Mouse (Mus musculus): ENCODE results near the gene Elovl6.

Gene Elovl6

DNA sequence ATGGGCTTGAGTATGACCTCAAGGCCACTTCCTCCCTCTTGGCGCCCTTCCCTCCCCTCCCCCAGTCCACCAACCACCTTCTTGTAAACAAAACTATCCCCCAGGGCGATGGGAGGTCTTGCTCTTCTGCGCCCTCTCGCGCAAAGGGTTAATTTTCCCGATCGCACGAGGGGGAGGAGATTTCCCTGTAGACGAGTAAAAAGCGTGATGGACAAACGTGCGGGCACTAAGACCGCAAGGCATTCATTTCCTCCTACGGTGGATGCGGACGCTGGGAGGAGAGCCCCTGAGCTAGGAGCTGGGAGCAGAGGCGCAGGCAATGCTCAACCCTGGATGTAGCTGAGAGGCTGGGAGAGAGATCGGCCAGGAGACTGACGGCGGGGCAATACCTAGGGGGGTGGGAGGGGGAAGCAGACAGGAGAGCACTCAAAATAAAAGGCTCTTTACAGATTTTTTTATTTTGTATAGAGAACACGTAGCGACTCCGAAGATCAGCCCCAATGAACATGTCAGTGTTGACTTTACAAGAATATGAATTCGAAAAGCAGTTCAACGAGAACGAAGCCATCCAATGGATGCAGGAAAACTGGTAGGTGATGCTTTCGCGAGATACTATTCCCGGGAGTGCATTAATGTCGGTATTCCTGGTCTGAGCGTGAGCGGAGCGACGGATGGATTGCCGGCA is at the start of gene Elovl6:
Elovl6 (plus strand) TSS at position 176 of the 685 bp plus-strand sequence.
- peak; percentile 85 to 95 for DNase-seq (ENCODE audit: inconsistent age in 2 of 2, low spot score in 1 of 2)

DNA sequence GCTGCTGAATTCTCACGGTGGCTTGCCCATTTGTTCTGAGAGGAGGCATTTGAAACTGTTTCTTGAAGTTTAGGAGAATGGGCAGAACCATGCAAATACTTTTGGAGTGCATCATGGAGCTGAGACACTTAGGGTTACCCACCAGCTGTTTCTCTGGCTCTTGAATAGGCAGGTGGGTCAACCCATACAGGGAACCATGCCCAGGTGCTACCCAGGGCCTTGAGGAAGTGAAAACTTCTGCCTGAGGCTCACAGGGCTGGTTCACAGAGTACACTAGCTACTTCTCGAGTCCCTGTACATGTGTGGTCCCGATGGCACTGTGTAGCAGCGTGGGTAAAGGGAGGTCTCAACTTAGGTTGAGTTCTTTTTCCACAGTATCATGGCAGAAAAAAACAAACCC is 43.4 kb upstream of the Elovl6 start:
- no peak for DNase-seq (ENCODE audit: inconsistent age in 2 of 2, low spot score in 1 of 2)

DNA sequence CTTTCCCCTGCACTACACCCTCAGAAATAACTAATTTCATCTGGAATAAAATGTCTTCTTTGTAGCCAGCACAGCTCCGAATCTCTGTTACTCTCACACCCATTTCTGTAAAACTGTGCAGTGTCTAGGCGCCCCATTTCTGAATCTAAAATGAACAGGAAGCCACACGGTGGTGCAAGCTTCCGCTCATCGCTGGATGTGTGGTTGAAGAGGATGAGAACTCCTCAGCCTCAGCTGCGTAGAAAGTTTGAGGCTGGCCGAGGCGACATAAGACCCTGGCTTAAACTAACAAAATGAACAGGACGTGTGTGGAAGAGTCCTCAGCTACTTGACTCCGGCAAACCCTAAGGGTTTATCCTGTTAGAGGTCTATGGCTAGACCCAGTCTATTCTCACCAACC is 38.0 kb upstream of the Elovl6 start:
- no peak for DNase-seq (ENCODE audit: inconsistent age in 2 of 2, low spot score in 1 of 2)

DNA sequence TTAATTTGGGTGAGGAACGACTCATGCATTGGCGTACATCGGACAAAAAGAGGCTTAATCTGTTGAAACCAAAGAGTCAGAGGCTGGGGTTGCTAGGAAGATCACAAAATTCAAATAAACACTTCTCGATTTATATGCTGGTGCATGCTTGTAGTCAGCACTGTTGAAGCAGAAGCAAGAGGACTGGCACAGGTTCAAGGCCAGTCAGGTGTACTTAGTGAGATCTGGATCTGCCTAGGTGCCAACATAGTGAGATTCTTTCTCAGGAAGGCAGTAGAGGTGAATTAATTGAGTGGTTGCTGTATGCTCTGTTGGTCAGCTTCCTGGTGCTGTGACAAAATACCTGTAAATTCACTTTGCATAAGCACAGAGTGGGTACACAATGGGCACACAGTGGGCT is 37.4 kb upstream of the Elovl6 start:
- DNase-seq (ENCODE audit: inconsistent age in 2 of 2, low spot score in 1 of 2): no peak

DNA sequence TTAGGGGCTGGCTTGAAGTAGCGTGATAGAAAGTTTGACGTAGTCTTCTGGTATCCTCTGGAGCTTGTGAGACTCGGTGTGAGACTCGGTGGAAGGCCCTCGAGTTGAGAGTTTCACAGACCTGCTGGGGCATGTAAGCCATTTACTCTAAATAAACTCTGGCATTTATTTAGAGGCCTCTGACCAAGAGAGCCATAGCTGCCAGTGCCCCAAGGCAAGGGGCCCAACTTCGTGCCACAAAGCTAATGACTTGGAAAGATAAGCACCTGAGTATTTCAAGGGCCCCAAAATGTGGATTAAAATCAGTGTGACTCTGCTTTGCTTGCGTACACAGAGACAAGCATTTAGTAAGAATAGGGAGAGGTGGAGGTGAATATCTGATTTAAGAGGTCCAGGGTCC is 28.4 kb upstream of the Elovl6 start:
- DNase-seq (ENCODE audit: inconsistent age in 2 of 2, low spot score in 1 of 2): no peak

DNA sequence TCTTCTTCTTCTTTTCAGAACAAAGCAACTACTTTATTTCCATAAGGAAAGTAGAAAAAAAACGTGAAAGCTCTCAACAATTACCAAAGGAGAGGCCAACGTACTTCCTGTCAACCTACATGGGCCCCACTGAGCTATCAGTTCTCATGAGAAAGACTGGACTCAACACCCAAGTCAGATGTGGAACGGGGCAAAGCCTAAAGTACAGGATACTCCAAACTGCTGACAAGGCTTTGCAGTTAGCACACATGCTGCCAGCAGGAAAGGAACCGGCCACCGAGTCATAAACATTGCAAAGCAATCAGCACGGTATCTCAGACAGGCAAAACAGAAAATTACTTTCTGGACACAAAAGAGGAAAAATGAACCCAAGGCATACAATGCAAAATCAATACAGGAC is 27.2 kb upstream of the Elovl6 start:
- no peak for DNase-seq (ENCODE audit: inconsistent age in 2 of 2, low spot score in 1 of 2)

DNA sequence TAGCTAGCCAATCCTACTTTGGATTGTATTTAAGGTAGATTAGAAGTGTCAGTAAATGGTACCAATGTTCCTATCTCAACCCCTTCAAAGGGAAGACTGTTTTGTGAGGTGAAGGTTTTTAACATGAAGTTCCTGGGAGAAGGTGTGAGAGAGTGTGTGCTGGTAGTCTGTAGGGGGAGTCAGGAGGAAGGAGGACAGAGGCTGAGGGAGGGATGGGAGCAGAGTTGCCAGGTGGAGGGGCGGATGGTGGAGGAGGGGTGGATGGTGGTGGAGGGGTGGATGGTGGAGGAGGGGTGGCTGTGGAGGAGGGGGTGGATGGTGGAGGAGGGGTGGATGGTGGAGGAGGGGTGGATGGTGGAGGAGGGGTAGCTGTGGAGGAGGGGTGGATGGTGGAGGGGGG is 24.4 kb upstream of the Elovl6 start:
- DNase-seq (ENCODE audit: inconsistent age in 2 of 2, low spot score in 1 of 2): no peak

DNA sequence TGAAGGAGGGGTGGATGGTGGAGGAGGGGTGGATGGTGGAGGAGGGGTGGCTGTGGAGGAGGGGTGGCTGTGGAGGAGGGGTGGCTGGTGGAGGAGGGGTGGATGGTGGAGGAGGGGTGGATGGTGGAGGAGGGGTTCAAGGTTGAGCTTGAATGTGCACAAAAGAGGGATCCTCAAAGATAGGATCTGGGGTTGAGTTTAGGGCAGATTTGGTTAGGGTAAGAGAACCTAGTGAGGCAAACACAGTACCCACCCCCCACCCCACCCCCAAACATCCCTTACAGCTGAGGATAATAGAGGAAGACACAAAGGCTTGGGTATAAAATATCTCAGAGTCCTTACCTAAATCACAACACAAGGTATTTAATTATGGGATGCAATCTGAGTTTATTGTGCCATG is 23.6 kb upstream of the Elovl6 start:
- DNase-seq (ENCODE audit: inconsistent age in 2 of 2, low spot score in 1 of 2): no peak

DNA sequence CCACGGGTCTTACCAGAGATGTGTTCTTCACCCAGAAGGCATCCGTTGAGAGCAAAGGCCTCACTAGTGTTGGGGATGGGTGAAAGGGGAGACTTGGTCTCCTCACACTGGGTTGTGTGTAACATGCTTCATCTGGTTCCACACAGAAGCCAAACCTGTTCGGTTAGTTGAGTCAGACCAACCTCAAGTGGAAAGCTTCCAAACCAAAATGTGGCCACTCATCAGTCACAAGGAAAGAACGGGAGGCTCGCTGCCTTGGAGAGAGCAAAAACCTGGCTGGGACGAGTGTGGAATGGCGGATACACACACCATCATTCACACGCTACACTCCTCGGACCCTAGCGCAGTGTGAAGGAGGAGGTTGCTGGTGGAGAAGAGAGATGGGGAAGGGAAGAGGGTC is 22.4 kb upstream of the Elovl6 start:
- no peak for DNase-seq (ENCODE audit: inconsistent age in 2 of 2, low spot score in 1 of 2)

DNA sequence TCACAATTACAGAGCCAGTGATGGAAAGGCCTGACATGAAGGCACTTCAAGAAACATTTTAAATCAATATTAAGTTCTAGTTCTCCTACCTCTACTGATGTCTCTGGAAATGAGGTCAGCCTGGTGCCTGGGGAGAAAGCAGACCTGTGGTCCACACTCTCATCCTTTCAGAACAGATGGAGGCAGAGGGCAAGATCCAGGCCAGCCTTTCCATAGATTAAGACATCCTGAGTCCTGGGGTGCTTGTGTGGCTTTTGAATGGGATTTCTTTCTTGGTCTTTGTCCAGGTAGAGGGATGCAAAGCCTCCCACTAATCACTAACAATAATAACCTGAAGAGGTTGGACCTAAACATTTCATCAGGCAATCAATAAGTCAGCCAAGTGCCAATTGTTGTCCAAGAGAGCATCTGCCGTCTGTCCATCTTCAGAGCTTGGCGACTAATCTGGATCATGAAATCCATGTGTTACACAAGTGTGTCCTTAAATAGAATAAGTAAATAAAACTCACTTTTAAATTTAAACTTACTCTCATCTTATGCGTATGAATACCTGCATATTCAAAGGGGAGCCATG is 16.2 kb upstream of the Elovl6 start:
- no peak for DNase-seq (ENCODE audit: inconsistent age in 2 of 2, low spot score in 1 of 2)

DNA sequence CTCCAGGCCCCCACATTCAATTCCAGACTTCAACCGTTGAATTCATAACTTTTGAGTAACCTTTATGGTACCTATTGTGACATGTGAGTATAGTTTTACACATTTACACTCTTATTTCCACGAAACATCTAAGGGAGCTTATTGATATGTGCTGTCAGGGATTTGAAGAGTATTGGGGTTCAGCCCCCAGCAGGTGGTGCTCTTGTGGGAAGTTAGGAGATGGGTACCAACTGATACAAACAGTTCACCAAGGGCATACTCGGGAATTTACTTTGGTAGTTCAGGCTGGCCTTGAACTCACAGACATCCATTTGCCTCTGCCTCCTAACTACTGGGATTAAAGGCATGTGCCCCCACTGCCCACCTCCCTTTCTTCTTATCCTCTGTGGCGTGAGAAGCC is 11.7 kb upstream of the Elovl6 start:
- peak in 1 of 2 experiments; percentile 67 for DNase-seq (ENCODE audit: inconsistent age in 2 of 2, low spot score in 1 of 2)

DNA sequence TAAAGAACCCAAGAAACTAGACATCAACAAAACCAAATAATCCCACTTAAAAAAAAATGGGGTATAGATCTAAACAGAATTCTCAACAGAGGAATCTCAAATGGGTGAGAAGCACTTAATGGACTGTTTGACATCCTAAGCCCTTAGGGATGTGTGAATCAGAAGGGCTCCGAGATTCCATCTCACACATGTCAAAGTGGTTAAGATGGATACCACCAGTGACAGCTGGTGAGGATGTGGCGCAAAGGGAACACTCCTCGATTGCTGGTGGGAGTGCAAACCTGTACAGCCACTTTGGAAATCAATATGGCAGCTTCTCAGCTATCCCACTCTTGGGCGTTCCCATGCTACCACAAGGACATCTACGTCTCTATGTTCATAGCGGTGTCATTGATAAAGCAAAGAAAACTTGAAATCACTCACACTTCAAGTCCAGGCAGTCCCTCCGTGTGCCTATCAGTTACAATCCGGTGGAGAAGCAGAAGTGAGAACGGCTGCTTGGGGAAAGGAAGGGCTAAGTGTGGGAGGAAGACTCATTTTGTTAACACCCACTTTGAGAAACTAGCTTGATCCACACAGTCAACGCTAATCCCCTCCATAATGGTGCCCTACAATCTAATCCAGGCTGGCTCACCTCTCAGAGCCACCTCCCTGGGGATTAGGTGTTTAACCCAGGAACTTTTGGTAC is 8.6 kb upstream of the Elovl6 start:
- DNase-seq (ENCODE audit: inconsistent age in 2 of 2, low spot score in 1 of 2): no peak

DNA sequence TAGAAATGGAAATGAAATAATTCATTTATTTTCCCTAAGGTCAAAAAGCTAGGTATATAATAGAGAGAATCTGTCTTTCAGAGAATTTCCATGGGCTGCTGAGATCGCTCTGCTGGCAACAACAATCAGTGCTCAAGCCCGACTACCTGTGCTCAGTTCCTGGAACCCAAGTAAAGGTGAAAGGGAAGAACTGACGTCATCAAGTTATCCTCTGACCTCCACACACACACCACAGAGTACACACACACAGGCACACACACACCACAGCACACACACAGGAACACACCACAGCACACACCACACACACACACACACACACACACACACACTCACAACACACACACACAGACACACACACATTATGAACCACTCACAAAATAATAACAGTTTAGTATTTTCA is 5.1 kb upstream of the Elovl6 start:
- DNase-seq (ENCODE audit: inconsistent age in 2 of 2, low spot score in 1 of 2): no peak

DNA sequence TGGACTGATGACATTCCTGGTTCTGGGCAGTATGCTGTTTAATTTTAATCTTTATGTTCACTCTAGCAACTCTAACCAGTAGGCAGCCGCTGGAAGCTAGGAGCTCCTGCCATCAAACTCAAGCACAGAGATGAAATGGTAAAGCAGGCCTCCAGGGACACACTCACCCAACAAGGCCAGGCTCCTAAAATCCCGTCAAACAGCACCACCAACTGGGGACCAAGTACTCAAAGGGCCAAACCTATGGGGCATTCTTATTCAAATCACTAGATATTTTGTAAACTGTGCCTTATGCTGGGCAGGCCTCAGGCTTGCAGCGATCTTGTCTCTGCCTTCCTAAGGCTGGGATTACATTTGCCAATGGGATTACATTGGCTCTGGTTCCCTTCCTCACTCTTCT is 2.8 kb upstream of the Elovl6 start:
- DNase-seq (ENCODE audit: inconsistent age in 2 of 2, low spot score in 1 of 2): no peak

DNA sequence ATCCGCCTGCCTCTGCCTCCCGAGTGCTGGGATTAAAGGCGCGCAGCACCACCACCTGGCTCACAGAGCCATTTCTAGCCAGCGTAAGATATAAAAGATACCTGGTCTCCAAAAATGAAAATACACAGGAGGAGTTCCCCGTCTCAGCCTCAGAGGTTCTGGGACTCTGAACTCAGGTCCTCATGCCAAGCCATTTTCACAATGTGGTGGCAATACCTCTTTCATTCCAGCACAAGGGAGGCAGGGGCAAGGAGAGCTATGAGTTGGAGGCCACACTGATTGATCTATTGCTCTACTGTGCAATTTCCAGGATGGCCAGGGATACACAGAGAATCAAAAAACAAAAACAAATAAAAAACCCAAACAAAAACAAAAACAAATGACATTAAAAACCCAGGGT is 1.7 kb upstream of the Elovl6 start:
- DNase-seq (ENCODE audit: inconsistent age in 2 of 2, low spot score in 1 of 2): no peak

DNA sequence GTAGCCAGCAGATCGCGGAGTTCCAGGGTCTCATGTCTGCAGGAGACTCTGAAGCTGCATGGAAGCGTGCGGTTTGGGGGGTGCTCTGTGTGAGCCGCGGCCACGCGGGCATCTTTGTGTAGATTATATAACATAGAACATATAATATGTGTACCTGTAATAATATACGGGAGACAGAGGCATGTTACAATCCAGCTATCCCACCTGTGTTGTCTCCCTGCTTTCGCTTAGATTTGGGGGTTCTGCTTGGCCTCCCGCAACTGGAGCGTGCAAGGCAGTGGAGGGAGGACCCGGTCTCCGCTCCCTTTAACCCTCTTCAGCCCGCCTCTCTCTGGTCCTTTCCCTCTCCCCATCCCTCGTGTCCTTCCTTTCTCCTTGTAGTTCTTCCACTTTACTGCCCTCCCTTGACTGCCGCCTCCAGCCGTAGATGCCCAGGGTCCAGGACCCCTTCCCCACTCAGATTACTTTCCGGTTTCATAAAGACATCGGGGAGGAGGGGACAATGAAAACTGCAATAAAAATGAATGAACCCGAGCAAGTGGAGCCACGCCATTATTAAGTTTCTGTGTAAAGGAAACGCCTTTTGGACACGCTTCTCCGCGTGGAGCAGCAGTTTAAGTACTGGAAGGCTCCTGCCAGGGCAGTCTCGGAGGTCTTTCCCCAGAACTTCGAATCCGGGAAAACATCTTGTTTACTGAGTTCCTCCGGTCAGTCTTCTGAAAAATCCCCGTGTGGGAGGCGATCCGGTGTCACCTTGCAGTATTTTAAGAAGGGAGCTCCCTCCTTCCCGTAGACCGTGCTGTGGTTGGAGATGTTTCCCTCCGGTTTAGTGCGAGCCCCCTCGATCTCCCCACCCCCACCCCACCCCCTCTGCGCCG is 949 bp downstream of the Elovl6 start:
- DNase-seq (ENCODE audit: inconsistent age in 2 of 2, low spot score in 1 of 2): peak; percentile 57 to 83

DNA sequence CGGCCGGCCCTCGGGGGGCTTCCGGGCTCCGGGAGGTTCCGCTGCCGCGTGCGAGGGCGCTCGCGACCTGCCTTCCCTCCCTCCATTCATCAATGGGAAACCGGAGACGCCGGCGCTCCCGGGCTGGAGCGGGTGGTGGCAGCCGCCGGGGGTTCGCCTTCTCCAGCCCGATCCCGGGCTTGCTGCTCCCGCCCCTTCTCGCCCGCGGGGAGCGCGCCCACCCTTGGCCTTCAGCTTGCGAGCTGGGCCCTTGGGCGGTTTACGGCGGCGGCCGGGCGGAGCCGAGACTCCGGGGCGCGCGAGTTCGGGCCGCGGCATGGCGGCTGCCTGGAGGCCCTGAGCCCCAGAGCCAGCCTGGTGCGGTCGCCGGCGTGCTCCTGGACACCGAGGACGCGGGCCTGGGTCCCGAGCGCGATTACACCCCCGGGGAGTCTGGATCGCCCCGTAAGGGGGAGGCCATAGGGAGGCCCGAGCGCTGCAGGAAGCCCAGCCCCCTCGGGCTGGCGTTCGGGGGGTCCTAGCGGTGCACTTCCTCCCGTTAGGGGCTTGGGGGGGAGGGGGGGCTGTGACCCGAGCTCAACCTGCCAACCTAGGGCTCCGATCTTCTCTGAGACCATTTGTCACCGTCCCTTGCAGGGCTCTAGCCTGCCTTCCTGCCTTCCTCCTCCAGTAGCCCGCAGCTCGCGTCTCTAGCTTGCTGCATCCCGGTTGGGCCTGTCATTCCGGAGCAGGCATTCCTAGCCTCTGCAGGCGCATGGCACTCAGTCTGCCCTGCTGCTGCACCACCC is 1.8 kb downstream of the Elovl6 start:
- peak; percentile 83 to 93 for DNase-seq (ENCODE audit: inconsistent age in 2 of 2, low spot score in 1 of 2)

DNA sequence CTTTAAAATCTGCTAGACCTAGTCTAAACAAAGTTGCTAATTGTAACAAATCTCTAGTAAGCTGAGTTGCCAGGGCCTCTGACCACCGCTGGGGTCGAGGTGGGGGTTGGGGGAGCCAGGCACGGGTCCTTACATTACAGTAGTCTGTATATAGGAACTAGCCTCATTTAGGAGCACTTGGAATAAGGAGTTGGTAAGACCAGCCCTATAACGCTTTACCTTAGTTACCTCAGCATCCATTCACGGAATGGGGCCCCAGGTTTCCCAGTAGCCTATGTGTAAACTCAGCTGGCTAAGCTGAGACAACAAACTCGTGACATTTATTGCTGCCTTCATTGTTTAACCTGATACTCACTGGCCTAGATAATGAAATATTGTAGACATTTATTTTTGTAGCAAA is 3.3 kb downstream of the Elovl6 start:
- DNase-seq (ENCODE audit: inconsistent age in 2 of 2, low spot score in 1 of 2): peak in 1 of 2 experiments; percentile 38

DNA sequence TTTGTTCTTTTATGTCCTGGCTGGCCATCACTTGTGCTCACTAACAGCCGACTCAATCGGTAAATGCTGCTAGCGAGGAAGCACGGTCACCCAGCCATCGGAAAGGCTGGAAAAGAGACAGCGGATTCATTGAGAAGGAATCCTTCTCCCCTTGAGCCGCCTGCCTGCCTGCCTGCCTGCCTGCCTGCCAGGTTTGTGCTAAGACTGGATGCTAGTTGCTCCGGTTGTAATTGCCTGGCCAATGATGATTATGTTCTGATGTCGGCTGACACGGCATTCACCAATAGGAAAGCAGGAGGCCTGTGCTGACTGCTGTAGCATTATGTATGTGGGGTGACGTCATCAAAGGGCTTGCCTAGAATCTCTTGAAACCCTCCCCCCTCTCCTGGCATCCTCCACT is 4.0 kb downstream of the Elovl6 start:
- DNase-seq (ENCODE audit: inconsistent age in 2 of 2, low spot score in 1 of 2): peak; percentile 92 to 96

DNA sequence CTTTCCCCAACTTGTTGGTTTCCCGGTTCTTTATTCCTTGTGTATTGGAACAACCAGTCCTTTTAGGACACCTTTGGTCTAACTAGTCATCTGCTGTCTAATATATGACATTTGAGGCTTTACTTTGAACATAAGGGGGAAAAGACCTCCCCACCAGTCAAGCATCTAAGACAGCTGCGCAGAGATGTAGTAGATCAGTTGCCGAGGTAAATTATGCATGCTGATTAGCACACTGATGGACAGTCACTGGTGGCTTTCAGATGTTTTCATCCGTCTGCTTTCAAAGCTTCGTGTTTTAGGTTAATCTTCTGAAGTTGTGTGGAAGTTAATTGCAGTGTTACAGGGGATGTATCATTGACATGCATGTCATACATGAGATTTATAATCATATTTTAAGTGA is 5.8 kb downstream of the Elovl6 start:
- no peak for DNase-seq (ENCODE audit: inconsistent age in 2 of 2, low spot score in 1 of 2)

DNA sequence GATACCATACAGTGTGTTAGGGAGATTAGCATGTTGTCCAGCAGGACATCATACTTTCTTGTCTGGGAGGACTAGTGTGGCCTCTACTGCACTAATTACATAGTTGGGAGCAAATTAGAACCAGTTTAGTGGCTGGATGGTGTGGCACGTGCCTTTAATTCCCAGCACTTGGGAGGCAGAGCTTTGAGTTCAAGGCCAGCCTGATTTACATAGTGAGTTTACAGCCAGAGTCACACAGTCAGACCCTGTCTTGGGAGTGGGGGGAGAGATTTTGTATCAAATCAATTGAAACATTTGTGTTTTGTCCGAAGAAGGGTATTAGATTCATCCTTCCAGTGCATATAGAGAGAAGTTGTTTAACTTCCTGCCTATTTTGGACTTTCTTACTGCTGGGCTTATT is 8.7 kb downstream of the Elovl6 start:
- no peak for DNase-seq (ENCODE audit: inconsistent age in 2 of 2, low spot score in 1 of 2)

Measured in adrenal gland, adult (tissue).